Mouse (Mus musculus) Patski (cell line): ENCODE measurements at regions not wholly inside any gene's neighbourhood (a gene's known extent, or its start where the extent isn't known, plus 50 kb on each side); places are given as distances from the start of the nearest gene placed in this dataset.
A peak's percentile ranks its signal among the peaks of the same experiment; 100 is the strongest.

Experiments
- ATAC-seq: fragments of 100-300 bp; one replicate; pipeline ENCODE4 v1.8.0; 2021
- CTCF ChIA-PET: fragments of 350-600 bp; sonication (Branson Sonifier 250); formaldehyde crosslinking; loops from one replicate; lab custom pipeline; 2022; ENCODE audit warnings: inconsistent platforms; lab: Charles Lee
- POLR2A ChIA-PET: fragments of 350-600 bp; sonication (Branson Sonifier 250); formaldehyde crosslinking; loops from one replicate; lab custom pipeline; 2022; ENCODE audit warnings: antibody characterized with exemption, inconsistent platforms; lab: Charles Lee
- DNase-seq: peaks from one replicate; pipeline ENCODE4 v3.0.0-alpha.2; 2011; ENCODE audit warnings: low read depth, low spot score
- H3K27me3 ChIP-seq: fragments of 371-371 bp; one replicate; pipeline ENCODE4 v1.5.1; 2021
- CTCF ChIP-seq: fragments of 100-300 bp; IDR thresholded peaks from one replicate; pipeline ENCODE4 v1.5.1; 2021
- in situ Hi-C: fragments of 300-500 bp; cut with MboI; formaldehyde crosslinking; loops from 3 replicates; pipeline ENCODE4 v1.11.1; 2018; ENCODE audit warnings: low pct_unique_long_range_greater_than_20kb, mixed read lengths

GRCm38 (mm10) chr8:44155705-44156321 lies 446.0 kb upstream of the Adam34 start:
- peak; percentile 51 for ATAC-seq
- ChIA-PET CTCF (no interaction called here), POLR2A (no interaction called here)
- H3K27me3 ChIP-seq: no peaks in the 10 kb centered on the region
- TF ChIP-seq CTCF: no peak
- no peak for DNase-seq
- in situ Hi-C loops: no loop called here

DNA sequence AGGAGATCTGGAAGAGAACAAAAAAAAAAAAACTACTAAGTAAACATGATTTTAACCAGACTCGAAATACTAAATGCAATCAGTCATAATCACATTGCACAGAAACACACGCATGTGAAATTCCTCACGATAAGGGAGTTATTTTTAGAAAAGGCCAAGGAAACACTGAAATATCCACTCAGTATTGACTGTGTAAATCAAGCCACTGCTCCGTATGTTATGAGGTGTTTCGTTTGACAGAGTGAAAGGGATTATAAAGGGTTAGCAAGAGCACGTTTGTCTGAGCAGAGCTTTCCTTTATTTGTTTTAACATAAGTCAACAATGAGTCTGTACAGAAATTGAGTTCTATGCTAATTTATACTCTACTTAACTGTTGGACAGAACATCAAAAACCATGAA lies 455.3 kb upstream of the Adam34 start:
- DNase-seq (no peak), ATAC-seq (no peak)
- ChIA-PET CTCF (interaction anchor here (1.2 kb wide), 1 partner anchor 594 kb away, joined by 3 read pairs; no protein-coding TSS in a partner anchor), POLR2A (no interaction called here)
- TF ChIP-seq CTCF: no peak
- H3K27me3 ChIP-seq: no peaks in the 10 kb centered on the region
- in situ Hi-C loops: no loop called here

DNA sequence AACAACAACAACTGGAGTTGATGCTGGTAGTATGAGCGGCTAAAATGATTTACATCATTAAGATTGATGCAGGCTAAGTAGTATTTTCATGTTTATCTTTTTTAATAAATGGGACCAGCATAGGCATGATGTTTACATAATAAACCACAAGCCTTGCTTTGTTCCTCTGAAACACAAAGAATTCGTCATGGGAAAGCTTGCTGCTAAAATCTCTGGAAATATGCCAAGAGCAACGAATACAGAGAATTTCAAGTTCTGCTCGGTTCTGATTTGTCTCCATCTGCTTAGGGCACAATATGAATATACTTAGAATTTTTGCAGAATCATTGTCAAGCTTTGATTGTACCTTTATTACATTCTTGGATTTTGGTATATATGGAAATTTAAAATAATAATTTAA lies 467.2 kb upstream of the Adam34 start:
- ATAC-seq (no peak), DNase-seq (no peak)
- TF ChIP-seq CTCF: no peak
- POLR2A ChIA-PET: no interaction called here
- no peaks in the 10 kb centered on the region for H3K27me3 ChIP-seq
- in situ Hi-C loops: no loop called here
- CTCF ChIA-PET: no interaction called here

DNA sequence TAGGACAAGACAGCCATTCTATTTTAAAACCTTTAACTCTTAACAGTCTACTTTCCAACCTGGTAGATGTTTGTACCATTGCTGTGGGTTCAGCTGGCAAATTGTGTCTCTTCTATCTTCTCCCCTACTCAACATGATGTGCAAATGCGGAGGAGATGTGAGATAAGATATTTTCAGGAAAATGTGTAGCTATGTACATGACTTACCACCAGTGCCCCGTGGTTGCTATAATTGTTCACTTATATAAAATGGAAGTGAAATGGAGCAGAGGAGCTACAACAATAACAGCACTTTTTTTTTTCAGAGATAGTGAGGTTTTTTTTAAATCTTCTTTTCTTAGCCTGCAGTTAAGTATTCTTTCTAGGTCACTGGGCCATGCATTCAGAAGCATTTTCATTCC lies 492.4 kb upstream of the Adam34 start:
- ChIA-PET CTCF (interaction anchor here (1.4 kb wide), 1 partner anchor 9 kb away, joined by 3 read pairs; no protein-coding TSS in a partner anchor), POLR2A (no interaction called here)
- in situ Hi-C loops: no loop called here
- no peak for TF ChIP-seq CTCF
- DNase-seq: no peak
- no peak for ATAC-seq
- H3K27me3 ChIP-seq: peaks cover 8% of the 10 kb centered on the region

DNA sequence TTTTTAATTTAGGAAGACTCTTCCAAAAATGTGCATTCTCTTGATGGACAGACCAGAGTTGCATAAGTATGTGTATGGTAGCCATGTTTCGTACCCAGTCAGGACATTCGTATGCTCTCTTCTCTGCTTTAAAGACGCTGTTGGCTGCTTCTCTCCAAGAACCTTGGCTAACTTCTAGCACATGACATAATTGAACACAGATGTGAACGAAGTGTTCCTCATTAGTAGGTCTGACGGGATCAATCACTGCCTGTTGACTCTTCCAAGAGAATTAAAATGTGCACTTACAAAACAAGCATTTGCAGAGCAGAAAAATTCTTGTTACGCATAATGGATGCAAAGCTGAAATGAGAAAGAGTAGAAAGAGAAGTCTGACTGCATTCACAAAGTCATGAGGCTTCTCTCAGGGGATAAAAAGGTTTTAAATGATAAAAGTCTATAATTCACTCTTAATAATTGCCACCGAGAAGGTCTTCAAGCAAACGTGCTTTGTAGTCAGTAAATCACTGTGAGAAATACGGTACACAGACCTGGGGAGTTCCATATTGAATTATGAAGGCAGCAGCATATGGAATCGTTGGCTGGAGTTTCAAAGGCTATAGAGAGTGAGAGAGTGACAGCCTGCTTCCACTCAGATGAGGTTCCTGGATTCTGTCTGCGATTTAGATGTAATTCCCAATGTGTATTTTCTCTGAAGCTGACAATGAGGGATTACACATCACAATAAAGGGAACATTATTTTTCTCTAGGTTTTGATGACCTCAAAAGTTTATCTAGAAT lies 496.7 kb upstream of the Adam34 start:
- CTCF ChIA-PET: no interaction called here
- no peak for DNase-seq

GRCm38 (mm10) chr8:44222346-44222745 lies 512.5 kb upstream of the Adam34 start:
- no peak for TF ChIP-seq CTCF
- ATAC-seq: no peak
- ChIA-PET POLR2A (no interaction called here), CTCF (interaction anchor here (1.9 kb wide), 1 partner anchor 14 kb away, joined by 5 read pairs; no protein-coding TSS in a partner anchor)
- no peak for DNase-seq
- in situ Hi-C loops: no loop called here
- H3K27me3 ChIP-seq: peaks cover 4% of the 10 kb centered on the region

More for the DNA sequence above, 496.7 kb upstream of the Adam34 start:
- in situ Hi-C loops: no loop called here
- peaks cover 8% of the 10 kb centered on the region for H3K27me3 ChIP-seq
- POLR2A ChIA-PET: interaction anchor here (0.7 kb wide), 1 partner anchor 678 kb away, joined by 3 read pairs; no protein-coding TSS in a partner anchor
- TF ChIP-seq CTCF: no peak
- ATAC-seq: no peak

DNA sequence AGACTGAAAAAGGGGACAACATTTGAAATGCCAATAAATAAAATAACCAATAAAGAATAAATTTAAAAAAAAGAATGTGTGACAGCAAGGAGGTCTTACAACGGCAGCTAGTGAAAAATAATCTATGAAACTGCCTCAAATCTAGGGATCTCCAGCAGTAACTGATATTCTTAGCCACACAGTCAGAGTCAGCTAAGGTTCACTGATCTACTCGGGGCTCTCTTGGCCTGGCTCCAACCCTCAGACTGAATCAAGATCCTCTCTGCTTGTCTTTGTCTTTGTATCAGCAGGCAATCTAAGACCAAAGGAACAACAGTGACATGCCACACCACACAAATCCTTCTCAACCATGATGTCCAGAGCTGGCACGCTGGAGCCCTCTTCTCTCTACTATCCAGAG lies 542.5 kb upstream of the Adam34 start:
- in situ Hi-C loops: no loop called here
- ATAC-seq (no peak), DNase-seq (no peak)
- CTCF ChIA-PET: no interaction called here
- peaks cover 2% of the 10 kb centered on the region for H3K27me3 ChIP-seq
- POLR2A ChIA-PET: no interaction called here
- no peak for TF ChIP-seq CTCF

DNA sequence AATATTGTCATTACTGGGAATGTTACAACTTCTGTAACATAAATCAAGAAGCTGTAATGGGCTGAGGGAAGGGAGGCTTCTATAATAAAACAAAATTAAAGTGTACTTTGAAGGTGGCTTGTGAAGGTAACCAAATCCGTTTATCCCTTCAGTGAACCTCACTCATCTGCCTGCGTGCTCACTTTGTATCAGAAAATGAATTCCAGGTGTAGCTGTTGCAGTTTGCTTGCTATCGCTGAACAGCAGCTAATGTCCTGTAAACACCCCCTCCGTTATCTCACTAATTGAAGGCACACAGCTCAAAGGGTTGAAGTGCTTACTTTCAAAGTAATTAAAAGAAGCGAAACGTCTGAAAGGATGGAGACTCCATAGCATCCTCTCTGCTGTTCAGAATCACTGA lies 547.2 kb upstream of the Adam34 start:
- in situ Hi-C loops: no loop called here
- CTCF ChIA-PET: no interaction called here
- ATAC-seq: no peak
- TF ChIP-seq CTCF: no peak
- POLR2A ChIA-PET: no interaction called here
- no peaks in the 10 kb centered on the region for H3K27me3 ChIP-seq
- no peak for DNase-seq

GRCm38 (mm10) chr8:44261039-44261438 lies 551.2 kb upstream of the Adam34 start:
- in situ Hi-C loops: no loop called here
- ATAC-seq: peak; percentile 67
- ChIA-PET POLR2A (no interaction called here), CTCF (interaction anchor here (2.1 kb wide), 1 partner anchor 20 kb away, joined by 4 read pairs; no protein-coding TSS in a partner anchor)
- DNase-seq: peak; percentile 30
- no peak for TF ChIP-seq CTCF
- H3K27me3 ChIP-seq: no peaks in the 10 kb centered on the region

GRCm38 (mm10) chr8:44273300-44273699 lies 563.5 kb upstream of the Adam34 start:
- in situ Hi-C loops: no loop called here
- CTCF ChIA-PET: no interaction called here
- ATAC-seq: no peak
- DNase-seq: no peak
- POLR2A ChIA-PET: interaction anchor here (0.7 kb wide), 1 partner anchor 494 kb away, joined by 4 read pairs; no protein-coding TSS in a partner anchor
- TF ChIP-seq CTCF: no peak
- no peaks in the 10 kb centered on the region for H3K27me3 ChIP-seq

GRCm38 (mm10) chr8:44318216-44318615 lies 608.4 kb upstream of the Adam34 start:
- DNase-seq (no peak), ATAC-seq (no peak)
- TF ChIP-seq CTCF: no peak
- in situ Hi-C loops: no loop called here
- ChIA-PET CTCF (interaction anchor here (1.4 to 1.6 kb wide), 2 partner anchors 12 to 13 kb away, joined by 3 read pairs; no protein-coding TSS in a partner anchor), POLR2A (no interaction called here)
- no peaks in the 10 kb centered on the region for H3K27me3 ChIP-seq
